Mouse (Mus musculus): ENCODE results near the gene Tceal5. TPM values are rescaled to one million over a fixed set of nuclear protein-coding genes. Genes with fewer than 3 reads are reported as not detected.
"Not testable (repeated sequence)": the region's sequence is repeated elsewhere in the genome, so short reads cannot be mapped to it uniquely, and the experiment has no call there.

Gene Tceal5
- polyA plus RNA-seq, 1 experiment from 2014 or later: 7.0 TPM

DNA sequence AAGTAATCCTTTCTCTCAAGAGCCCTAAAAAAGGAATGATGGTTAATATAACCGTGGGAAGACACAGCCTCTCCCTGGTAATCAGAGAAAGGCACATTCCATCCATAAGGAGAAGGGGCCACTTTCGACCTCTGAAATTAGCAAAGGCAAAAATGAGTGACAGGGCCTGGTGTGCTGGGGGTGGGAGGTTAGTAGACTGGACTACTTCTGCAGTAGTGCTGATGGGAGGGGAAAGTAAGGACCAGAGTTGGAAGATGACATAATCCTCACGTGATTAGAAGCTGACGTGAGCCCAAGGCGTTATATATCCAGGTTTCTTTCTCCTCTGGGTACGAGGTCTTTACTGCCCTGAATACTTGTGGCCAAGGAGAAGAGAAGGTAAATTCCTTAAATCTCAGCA, 20.0 kb upstream of the Tceal5 start:
- ATAC-seq (ENCODE audit: insufficient read depth, low FRiP score): no peak

DNA sequence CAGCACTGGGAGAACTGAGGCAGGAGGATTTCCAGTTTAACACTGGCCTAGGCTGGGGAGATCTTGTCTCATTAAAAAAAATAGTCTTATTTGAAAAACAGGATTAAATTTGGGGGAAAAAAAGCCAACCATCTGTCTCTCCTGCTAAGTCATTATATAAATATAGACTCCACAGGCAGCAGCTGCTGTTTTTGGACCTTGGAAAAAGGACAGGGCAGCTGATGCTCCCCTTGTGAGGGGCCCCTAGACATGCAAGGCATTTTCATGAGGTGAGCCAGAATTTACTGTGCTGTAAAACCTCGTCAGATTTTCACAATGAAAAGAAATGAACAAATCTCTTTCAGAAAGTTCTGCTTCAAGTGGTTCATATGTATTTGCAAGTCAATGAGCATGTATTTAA, 12.6 kb upstream of the Tceal5 start:
- 43% methylated on average over 1 of the region's 1 CpGs for whole genome bisulfite sequencing
- ATAC-seq (ENCODE audit: insufficient read depth, low FRiP score): no peak
- no peaks in the 10 kb centered on the region for H3K9me3 ChIP-seq (replicated peaks; ENCODE audit: control insufficient read depth, low read length)
- H3K4me2 ChIP-seq (ENCODE audit: low read depth, low read length): no peak overlapping the region
- H3K4me1 ChIP-seq (ENCODE audit: control insufficient read depth, insufficient read depth, low read length): no peaks in the 10 kb centered on the region
- H3K27ac ChIP-seq (ENCODE audit: low read length): no peak overlapping the region
- H3K9ac ChIP-seq (ENCODE audit: low read length): no peak overlapping the region
- H3K36me3 ChIP-seq (ENCODE audit: control insufficient read depth, insufficient read depth, low read length): no peaks in the 10 kb centered on the region
- H3K4me3 ChIP-seq (replicated peaks; ENCODE audit: low read length): no peak overlapping the region
- no peaks in the 10 kb centered on the region for H3K27me3 ChIP-seq (ENCODE audit: control insufficient read depth, insufficient read depth, low read length)

More for the DNA sequence above, 20.0 kb upstream of the Tceal5 start:
- no peak overlapping the region for H3K9ac ChIP-seq (ENCODE audit: low read length)
- H3K27me3 ChIP-seq (ENCODE audit: control insufficient read depth, insufficient read depth, low read length): no peaks in the 10 kb centered on the region; the same call in 1 of the 2 replicates
- H3K27ac ChIP-seq (ENCODE audit: low read length): no peak overlapping the region
- no peaks in the 10 kb centered on the region for H3K9me3 ChIP-seq (replicated peaks; ENCODE audit: control insufficient read depth, low read length)
- H3K4me2 ChIP-seq (ENCODE audit: low read depth, low read length): no peak overlapping the region
- no peaks in the 10 kb centered on the region for H3K4me1 ChIP-seq (ENCODE audit: control insufficient read depth, insufficient read depth, low read length)
- no peak overlapping the region for H3K4me3 ChIP-seq (replicated peaks; ENCODE audit: low read length)
- H3K36me3 ChIP-seq (ENCODE audit: control insufficient read depth, insufficient read depth, low read length): no peaks in the 10 kb centered on the region
- WGBS: 63% methylated on average over 6 of the region's 6 CpGs

DNA sequence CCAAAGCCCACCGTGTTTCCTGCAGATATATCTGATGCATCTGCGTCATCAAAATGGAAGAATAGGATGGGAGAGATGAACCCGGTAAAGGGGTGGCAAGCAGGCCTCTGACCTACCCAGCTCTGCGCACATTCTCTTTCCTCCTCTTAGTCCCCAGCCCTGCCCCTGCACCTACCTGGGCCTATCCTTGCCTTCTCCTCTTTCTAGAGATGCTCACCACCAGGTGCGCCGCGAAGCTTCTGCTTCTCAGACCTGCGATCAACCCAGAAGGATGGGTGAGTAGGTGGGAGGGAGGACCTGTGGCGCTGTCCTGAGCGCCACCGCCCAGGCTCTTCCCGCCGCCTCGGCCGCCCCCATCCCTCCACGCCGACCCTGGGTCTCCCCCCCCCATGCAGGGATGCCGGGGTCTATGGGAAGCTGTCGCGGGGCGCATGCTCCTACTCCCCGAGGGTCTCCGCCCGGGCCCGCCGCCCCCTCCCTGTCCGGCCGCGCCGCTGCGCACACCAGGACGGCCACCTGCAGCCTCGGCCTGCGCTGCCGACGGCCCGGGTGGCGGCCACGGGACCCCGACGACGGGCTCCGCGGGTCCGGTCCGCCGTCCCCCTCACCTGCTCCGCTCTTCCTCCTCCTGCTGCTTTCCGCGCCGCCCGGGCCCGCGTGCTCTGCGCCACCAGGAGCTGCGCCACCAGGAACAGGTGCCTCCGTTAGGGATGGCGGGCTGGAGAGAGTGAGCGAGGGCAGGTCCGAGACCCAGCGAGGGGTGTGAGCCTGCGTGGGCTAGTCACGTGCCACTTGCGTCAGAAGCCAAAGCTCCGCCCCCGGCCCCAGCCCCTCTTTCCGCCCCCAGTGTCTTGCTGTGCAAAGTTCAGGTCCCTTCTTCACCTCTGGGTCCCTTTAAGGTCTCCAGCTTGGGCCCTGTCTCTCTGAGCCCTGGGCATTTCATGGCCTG, 11.3 kb upstream of the Tceal5 start, which contains the start of the genes Tceal7 and Bex1:
Gene Tceal7, plus strand, starts transcription at position 51 of the 949 bp plus-strand sequence.
Gene Bex1, minus strand, starts transcription at position 785 of the 949 bp plus-strand sequence.
- H3K27ac ChIP-seq (ENCODE audit: low read length); H3K4me1 ChIP-seq (ENCODE audit: control insufficient read depth, insufficient read depth, low read length); H3K36me3 ChIP-seq (ENCODE audit: control insufficient read depth, insufficient read depth, low read length); H3K9me3 ChIP-seq (replicated peaks; ENCODE audit: control insufficient read depth, low read length); H3K9ac ChIP-seq (ENCODE audit: low read length); H3K27me3 ChIP-seq (ENCODE audit: control insufficient read depth, insufficient read depth, low read length): not testable (repeated sequence)
- H3K4me2 ChIP-seq (ENCODE audit: low read depth, low read length): peak within 1 kb of the TSS; percentile 38
- peak within 1 kb of the TSS; percentile 31 for H3K4me3 ChIP-seq (replicated peaks; ENCODE audit: low read length)
- peak; percentile 86 for ATAC-seq (ENCODE audit: insufficient read depth, low FRiP score)
- WGBS: 19% methylated on average over 17 of the region's 67 CpGs

DNA sequence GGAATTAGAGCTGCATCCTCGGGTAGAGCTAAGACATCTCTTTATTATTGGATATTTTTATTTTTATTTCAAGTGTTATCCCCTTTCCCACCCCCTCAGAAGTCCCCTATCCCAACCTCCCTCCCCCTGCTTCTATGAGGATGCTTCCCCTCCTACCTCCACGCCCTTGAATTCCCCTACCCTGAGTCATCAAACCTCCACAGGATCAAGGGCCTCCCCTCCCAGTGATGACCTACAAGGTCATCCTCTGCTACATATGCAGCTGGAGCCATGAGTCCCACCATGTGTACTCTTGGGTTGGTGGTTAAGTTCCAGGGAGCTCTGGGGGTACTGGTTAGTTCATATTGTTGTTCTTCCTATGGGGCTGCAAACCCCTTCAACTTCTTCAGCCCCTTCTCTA, 9.7 kb upstream of the Tceal5 start:
- no peaks in the 10 kb centered on the region for H3K4me1 ChIP-seq (ENCODE audit: control insufficient read depth, insufficient read depth, low read length)
- H3K4me2 ChIP-seq (ENCODE audit: low read depth, low read length): no peak overlapping the region
- H3K9ac ChIP-seq (ENCODE audit: low read length): no peak overlapping the region
- ATAC-seq (ENCODE audit: insufficient read depth, low FRiP score): no peak
- no peaks in the 10 kb centered on the region for H3K36me3 ChIP-seq (ENCODE audit: control insufficient read depth, insufficient read depth, low read length)
- H3K4me3 ChIP-seq (replicated peaks; ENCODE audit: low read length): no peak overlapping the region
- H3K27me3 ChIP-seq (ENCODE audit: control insufficient read depth, insufficient read depth, low read length): no peaks in the 10 kb centered on the region
- 64% methylated on average over 2 of the region's 2 CpGs for WGBS
- no peaks in the 10 kb centered on the region for H3K9me3 ChIP-seq (replicated peaks; ENCODE audit: control insufficient read depth, low read length)
- H3K27ac ChIP-seq (ENCODE audit: low read length): no peak overlapping the region

DNA sequence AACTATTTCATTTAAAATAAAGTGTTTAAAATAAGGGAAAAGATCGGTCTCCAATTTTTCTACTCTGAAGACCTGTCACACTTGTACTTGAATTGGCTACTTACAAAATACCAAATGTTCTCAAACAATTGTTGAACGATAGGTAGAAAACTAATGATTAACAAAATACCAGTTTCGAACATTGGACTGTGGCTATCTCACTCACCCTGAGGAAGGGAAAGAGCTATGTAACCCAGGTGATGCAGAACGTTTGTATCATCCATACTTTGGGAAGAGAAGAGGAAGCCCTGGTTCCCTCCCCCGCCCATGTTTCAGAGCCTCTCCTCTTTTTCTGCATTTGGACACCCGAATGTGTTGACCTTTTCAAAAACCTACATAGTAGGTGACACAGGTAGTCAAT, 730 bp upstream of the Tceal5 start:
- H3K27me3 ChIP-seq (ENCODE audit: control insufficient read depth, insufficient read depth, low read length): no peaks in the 10 kb centered on the region
- H3K4me2 ChIP-seq (ENCODE audit: low read depth, low read length): no peak overlapping the region
- H3K27ac ChIP-seq (ENCODE audit: low read length): no peak overlapping the region
- H3K9me3 ChIP-seq (replicated peaks; ENCODE audit: control insufficient read depth, low read length): no peaks in the 10 kb centered on the region
- H3K36me3 ChIP-seq (ENCODE audit: control insufficient read depth, insufficient read depth, low read length): no peaks in the 10 kb centered on the region
- WGBS: 66% methylated on average over 6 of the region's 6 CpGs
- ATAC-seq (ENCODE audit: insufficient read depth, low FRiP score): no peak
- H3K4me1 ChIP-seq (ENCODE audit: control insufficient read depth, insufficient read depth, low read length): no peaks in the 10 kb centered on the region
- no peak overlapping the region for H3K4me3 ChIP-seq (replicated peaks; ENCODE audit: low read length)
- H3K9ac ChIP-seq (ENCODE audit: low read length): no peak overlapping the region

DNA sequence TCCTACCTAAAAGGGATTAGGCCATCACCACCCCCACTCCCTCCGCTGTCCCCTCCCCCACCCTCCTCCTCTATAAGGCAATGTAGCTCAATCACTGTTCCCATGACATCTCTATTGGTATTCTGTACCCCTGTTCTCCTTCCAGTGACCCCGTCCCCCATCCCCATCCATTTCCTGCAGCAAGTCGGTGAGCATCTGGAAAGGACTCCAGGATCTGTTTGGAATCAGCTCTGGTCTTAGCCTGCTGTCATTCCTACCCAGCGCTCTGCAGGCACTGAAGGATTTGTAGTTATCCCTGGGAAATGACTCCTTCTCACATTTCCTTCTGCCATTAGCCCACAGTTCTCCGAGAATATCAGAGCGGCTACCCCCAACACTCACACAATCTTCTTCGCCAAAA, 419 bp downstream of the Tceal5 start:
- WGBS: 19% methylated on average over 7 of the region's 7 CpGs
- peak overlapping the region; percentile 59 for H3K4me2 ChIP-seq (ENCODE audit: low read depth, low read length)
- H3K27me3 ChIP-seq (ENCODE audit: control insufficient read depth, insufficient read depth, low read length): no peaks in the 10 kb centered on the region
- peak overlapping the region; percentile 56 for H3K9ac ChIP-seq (ENCODE audit: low read length)
- H3K27ac ChIP-seq (ENCODE audit: low read length): no peak overlapping the region
- no peak; the same call in 1 of the 2 replicates for ATAC-seq (ENCODE audit: insufficient read depth, low FRiP score)
- no peaks in the 10 kb centered on the region for H3K9me3 ChIP-seq (replicated peaks; ENCODE audit: control insufficient read depth, low read length)
- no peaks in the 10 kb centered on the region for H3K4me1 ChIP-seq (ENCODE audit: control insufficient read depth, insufficient read depth, low read length)
- no peaks in the 10 kb centered on the region for H3K36me3 ChIP-seq (ENCODE audit: control insufficient read depth, insufficient read depth, low read length)
- H3K4me3 ChIP-seq (replicated peaks; ENCODE audit: low read length): peak overlapping the region; percentile 47

DNA sequence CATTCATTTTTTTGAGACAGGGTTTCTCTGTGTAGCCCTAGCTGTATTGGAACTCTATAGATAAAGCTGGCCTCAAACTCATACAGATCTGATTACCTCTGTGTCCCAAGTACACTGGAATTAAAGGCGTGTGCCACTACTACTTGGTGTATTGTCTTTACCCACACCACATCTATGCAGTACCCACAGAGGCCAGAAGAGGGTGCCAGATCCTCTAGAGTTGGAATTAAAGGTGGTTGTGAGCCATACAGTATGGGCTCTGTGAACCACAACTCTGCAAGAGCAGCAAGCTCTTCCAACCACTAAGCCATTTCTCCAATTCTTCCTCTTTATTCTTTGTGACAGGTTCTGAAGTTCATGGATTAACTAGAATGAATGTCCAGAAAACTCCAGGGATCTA, 6.8 kb downstream of the Tceal5 start:
- Histone ChIP-seq H3K36me3 (ENCODE audit: control insufficient read depth, insufficient read depth, low read length) (no peaks in the 10 kb centered on the region), H3K4me1 (ENCODE audit: control insufficient read depth, insufficient read depth, low read length) (no peaks in the 10 kb centered on the region), H3K4me2 (ENCODE audit: low read depth, low read length) (no peak overlapping the region), H3K27ac (ENCODE audit: low read length) (no peak overlapping the region), H3K9ac (ENCODE audit: low read length) (no peak overlapping the region), H3K9me3 (replicated peaks; ENCODE audit: control insufficient read depth, low read length) (no peaks in the 10 kb centered on the region), H3K4me3 (replicated peaks; ENCODE audit: low read length) (no peak overlapping the region), H3K27me3 (ENCODE audit: control insufficient read depth, insufficient read depth, low read length) (no peaks in the 10 kb centered on the region; the same call in 1 of the 2 replicates)
- no peak for ATAC-seq (ENCODE audit: insufficient read depth, low FRiP score)
- WGBS: 46% methylated on average over 1 of the region's 1 CpGs

DNA sequence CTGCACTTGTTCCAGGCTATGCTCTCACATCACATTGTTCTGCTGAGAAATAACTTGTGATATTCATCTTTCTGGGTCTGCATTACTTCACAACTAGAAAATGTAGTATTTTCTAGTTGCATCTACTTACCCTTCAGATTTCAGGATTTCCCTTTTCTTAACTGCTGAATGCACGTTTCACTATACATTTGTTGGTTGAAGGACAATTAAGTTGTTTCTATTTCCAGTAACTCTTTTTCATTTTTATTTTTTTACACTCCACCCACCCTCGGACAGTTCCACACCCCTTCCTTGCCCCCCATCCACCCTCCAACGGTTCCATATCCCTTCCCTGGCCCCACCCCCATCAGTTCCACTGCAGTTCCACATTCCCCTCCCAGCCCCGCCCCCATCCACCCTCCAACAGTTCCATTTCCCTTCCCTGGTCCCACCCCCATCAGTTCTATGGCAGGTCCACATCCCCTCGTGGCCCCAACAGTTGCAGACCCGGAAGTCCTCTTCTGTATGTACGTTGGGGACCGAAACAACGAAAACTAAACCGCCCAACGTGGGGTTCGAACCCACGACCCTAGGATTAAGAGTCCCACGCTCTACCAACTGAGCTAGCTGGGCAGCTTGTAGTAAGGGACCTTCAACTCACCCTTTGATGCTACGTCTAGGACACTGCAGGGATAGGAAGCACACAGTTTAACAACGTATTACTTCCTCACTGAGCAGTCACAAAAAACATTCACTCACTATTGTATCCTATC, 8.3 kb downstream of the Tceal5 start:
- Histone ChIP-seq H3K9me3 (replicated peaks; ENCODE audit: control insufficient read depth, low read length) (no peaks in the 10 kb centered on the region), H3K4me1 (ENCODE audit: control insufficient read depth, insufficient read depth, low read length) (no peaks in the 10 kb centered on the region), H3K9ac (ENCODE audit: low read length) (no peak overlapping the region), H3K27me3 (ENCODE audit: control insufficient read depth, insufficient read depth, low read length) (no peaks in the 10 kb centered on the region; the same call in 1 of the 2 replicates), H3K4me3 (replicated peaks; ENCODE audit: low read length) (no peak overlapping the region), H3K36me3 (ENCODE audit: control insufficient read depth, insufficient read depth, low read length) (no peaks in the 10 kb centered on the region), H3K27ac (ENCODE audit: low read length) (no peak overlapping the region), H3K4me2 (ENCODE audit: low read depth, low read length) (no peak overlapping the region)
- WGBS: 76% methylated on average over 16 of the region's 16 CpGs
- ATAC-seq (ENCODE audit: insufficient read depth, low FRiP score): no peak

DNA sequence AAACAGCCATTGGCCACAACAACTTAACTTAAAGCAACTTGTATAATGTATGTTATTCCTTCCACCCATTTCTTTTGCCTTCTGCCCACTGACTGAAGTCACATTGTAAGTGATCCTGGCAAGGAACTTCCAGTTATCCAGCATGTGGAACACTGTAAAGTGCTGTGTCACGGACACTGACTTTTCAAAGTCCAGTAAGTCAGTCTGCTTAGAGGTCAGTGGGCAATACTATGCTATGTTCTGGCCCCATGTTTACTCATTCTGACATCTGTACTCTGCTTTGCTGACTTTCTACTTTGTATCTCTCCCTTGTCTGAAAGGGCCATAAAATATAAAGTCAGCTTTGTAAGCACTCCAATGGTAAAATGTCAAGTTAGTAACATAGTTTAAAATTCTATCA, 20.6 kb downstream of the Tceal5 start:
- no peak for ATAC-seq (ENCODE audit: insufficient read depth, low FRiP score)
- 73% methylated on average over 1 of the region's 1 CpGs for WGBS
- Histone ChIP-seq H3K4me2 (ENCODE audit: low read depth, low read length) (no peak overlapping the region), H3K9ac (ENCODE audit: low read length) (no peak overlapping the region), H3K9me3 (replicated peaks; ENCODE audit: control insufficient read depth, low read length) (no peaks in the 10 kb centered on the region), H3K36me3 (ENCODE audit: control insufficient read depth, insufficient read depth, low read length) (no peaks in the 10 kb centered on the region), H3K27ac (ENCODE audit: low read length) (no peak overlapping the region), H3K4me3 (replicated peaks; ENCODE audit: low read length) (no peak overlapping the region), H3K4me1 (ENCODE audit: control insufficient read depth, insufficient read depth, low read length) (no peaks in the 10 kb centered on the region), H3K27me3 (ENCODE audit: control insufficient read depth, insufficient read depth, low read length) (no peaks in the 10 kb centered on the region)
